Mouse (Mus musculus): ENCODE data around the gene Dpp8. TPM values are rescaled to one million over a fixed set of nuclear protein-coding genes. Genes with fewer than 3 reads are reported as not detected.
"Not testable (repeated sequence)": the region's sequence is repeated elsewhere in the genome, so short reads cannot be mapped to it uniquely, and the experiment has no call there.

Dpp8 gene
- total RNA-seq (2021): 10 to 100 TPM; 57.4 to 68.0 TPM

DNA sequence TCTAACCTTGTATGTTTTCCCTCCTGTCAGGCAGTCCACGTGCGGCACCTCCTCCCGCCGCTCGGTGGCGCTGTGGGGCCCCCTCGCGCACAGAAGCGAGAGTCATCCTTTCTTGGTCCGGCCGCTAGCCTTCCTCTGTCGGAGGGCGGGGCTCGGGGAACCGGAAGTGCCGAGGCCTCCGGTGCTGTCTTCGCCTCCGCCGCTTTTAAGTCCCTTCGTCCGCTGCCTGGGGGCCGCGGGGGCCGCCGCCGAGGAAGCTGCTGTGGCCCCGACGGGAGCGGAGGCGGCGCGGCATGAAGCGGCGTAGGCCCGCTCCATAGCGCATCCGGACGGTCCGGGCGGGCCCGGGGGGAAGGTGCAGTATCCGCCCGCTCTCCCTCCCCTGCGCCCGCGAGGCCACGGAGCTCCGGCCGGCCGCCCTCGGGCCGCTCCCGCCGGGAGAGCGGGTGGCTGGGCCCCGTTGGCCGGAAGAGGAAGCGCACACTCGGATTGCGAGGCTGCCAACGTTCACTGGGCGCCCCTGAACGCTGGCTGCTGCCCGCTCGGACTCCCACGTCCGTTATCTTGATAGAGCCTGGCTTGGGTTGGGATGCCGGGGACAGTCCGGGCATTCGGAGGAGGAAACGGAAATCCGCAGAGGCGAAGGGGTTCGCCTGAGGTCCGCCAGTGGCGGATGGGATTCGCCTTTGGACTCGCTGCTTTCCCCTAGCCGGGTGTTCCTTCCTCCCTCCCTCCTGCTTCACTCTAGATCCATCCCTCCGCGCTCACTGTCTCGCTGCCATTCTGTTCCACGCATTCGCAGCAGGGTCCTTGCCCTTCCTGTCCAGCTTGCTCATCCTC, at the start of gene Dpp8:
Gene Dpp8, plus strand, starts transcription at position 146 of the 840 bp plus-strand sequence.
- peak; percentile 85 for DNase-seq (ENCODE audit: low spot score)
- intact Hi-C loops (cut with DNase I): no loop called here

DNA sequence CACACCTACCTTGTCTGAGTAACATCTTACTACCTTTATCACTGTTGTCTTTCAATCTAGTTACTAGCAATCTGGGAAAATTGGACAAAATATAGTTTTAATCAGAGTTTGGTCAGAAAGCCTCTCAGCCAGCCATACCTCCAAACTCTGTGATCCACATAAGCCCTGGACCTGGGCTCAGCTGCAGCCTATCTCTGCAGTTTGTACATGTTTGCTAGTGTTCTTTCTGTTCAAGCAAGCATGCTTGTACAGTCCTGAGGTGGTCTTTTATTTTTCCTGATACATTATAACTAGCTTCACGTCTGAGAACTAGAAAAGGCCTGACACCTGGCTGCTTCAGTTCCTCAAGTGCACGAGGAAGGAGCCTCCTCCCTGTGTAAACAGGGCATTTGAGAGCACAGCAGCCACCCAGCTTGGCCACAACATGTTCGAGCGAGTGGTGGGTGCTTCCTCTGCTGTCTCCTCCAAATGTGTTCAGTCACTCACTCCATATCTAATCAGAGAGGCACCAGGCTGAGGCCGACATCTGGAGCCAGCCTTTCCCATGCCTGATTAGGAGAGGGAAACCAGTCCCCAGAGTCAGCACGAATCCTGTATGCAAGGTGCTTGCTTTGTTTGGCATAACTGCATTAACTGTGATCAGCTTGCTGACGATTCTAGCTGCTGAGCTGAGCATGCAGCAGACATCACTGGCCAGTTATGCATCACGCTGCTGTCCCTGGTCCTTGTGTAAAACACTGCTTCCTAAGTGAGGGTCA, 47.0 kb upstream of the Dpp8 start:
- no peak for DNase-seq (ENCODE audit: low spot score)
- intact Hi-C loops (cut with DNase I): no loop called here

DNA sequence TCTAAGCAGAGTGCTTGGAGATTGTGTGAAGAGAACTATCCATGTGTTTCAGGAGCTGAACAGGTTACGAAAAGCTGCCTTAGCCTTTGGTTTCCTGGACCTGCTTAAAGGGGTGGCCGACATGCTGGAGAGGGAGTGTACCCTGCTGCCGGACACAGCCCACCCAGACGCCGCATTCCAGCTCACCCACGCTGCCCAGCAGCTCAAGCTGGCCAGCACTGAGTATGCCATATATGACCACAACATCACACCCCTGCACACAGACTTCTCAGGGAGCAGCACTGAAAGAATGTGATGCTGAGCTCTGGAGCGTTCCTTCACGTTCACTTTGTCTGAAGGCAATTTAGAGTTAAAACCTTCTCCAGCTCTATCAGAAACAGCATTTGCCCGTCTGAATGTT, 46.4 kb upstream of the Dpp8 start:
- intact Hi-C loops (cut with DNase I): no loop called here

DNA sequence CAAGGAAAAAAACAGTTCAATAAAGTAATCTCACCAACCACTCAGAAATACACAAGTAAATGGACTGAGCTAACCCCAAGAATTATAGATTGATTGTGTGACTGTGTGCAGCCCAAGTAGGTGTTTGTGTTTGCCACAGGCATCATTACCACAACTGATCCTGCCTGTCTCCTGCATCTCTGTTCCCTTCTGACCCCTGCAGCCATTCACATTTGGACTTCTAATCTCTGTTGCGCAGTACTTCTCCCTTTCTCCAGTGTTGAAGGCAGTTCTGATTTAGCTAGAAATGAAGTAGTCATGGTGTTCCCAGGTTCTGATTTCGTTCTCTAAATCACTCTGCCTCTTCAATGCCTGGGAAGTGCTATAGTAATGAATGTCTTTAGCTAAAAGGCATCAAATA, 44.6 kb upstream of the Dpp8 start:
- intact Hi-C loops (cut with DNase I): no loop called here
- DNase-seq (ENCODE audit: low spot score): no peak

More for the DNA sequence above, 46.4 kb upstream of the Dpp8 start:
- DNase-seq (ENCODE audit: low spot score): no peak

DNA sequence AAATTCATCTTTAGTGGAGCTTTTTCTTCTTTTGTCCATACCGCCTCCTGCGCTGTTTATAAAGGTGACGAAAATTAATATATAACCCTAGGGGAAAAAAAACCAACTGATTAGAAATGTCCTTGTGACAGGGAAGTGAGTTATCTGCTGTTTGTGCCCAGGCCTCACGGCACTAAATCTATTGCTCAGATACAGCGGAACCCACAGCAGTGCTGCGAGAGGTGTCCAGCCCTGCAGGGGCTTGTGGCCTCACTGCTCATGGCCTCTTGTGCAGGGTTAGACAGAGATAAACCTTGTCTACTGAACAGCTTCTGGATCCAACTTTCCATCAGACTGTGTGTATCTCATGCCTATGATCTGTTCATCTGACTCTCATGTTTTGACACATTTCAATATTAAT, 43.8 kb upstream of the Dpp8 start:
- no peak for DNase-seq (ENCODE audit: low spot score)
- intact Hi-C loops (cut with DNase I): no loop called here

DNA sequence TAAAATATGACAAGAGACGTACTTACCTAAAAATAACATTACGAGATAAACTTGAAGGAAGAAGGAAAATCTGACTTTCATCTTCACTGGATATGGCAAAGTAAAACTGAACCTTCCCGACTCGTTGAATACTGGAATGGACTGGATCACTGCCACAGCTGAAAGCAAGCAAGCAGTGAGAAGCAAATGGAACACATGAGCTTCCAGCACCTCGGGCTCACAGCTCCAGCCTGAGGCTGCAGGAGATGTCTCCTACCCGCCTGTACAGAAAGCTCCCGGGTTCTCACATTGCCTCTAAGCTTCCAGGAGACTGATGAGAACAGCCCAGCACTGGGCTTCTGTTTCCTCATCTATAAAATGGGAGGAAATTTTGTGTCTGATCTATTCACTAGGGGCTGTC, 41.9 kb upstream of the Dpp8 start:
- DNase-seq (ENCODE audit: low spot score): no peak
- intact Hi-C loops (cut with DNase I): no loop called here

DNA sequence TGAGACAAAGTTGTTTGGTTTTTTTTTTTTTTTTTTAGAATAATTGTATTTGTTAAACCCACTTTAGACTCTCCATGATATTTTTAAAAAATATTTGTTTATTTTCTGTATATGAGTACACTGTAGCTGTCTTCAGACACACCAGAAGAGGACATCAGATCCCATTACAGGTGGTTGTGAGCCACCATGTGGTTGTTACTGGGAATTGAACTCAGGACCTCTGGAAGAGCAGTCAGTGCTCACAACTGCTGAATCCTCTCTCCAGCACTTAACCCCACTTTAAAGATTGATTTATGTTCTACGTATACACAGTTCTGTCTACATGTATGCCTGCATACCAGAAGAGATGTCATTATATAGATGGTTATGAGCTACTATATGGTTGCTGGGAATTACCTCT, 36.8 kb upstream of the Dpp8 start:
- DNase-seq (ENCODE audit: low spot score); intact Hi-C loops (cut with DNase I): not testable (repeated sequence)

DNA sequence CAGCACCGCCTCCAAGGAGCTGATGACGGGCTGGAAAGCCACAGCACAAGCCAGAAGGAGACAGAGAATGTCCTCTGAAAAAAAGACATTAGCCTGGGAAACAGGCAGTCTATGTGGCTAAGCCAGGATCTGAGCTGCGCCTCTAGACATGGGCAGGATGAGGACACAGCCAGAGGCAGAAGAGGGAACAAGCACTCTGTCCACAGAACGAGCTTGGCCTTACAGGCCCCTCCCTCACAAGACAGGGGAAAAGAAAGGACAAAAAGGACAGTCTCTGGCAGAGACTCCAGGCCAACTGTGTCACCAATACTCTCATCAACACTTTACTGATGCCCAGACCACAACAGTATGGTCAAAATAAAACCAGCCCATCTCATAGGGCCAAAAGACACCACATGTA, 30.7 kb upstream of the Dpp8 start:
- intact Hi-C loops (cut with DNase I): no loop called here
- no peak for DNase-seq (ENCODE audit: low spot score)

DNA sequence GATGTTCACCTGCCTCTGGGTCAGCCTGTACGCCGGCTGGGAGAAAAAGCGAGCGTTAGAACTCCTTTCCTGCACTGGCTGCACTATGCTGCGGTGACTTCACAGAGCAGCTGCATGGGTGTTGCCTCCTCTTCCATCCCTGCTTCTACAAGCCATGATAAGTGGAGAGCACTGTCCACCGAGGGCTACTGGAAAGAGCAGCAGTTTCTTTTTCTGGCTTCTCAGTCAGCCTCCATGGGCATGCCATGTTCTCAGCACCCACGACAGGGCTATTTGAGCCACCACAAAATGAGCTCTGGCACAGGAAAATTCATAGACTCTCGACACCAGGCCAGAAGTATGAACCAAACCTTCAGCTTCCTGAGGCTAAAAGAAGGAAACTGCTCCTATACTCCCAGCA, 26.5 kb upstream of the Dpp8 start:
- intact Hi-C loops (cut with DNase I): no loop called here
- DNase-seq (ENCODE audit: low spot score): no peak

DNA sequence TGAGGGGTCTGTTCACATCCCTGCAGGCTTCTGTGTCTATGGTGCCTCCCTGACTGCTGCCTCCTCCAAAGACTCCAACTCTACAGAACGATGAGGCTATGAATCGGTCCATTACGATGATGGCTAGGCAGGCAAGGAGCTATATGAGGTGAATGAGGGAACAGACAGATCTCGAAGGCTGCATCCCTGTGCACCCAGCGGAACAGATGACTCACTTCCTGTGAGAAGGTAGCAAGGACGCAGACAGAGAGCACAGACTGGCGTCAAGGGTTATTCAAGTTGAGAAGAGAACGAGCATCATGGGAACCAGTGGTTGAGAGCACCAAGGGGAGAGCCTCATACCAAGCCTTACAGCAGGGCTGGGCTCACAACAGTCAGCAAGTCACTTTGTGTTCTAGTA, 21.6 kb upstream of the Dpp8 start:
- DNase-seq (ENCODE audit: low spot score): no peak
- intact Hi-C loops (cut with DNase I): no loop called here

DNA sequence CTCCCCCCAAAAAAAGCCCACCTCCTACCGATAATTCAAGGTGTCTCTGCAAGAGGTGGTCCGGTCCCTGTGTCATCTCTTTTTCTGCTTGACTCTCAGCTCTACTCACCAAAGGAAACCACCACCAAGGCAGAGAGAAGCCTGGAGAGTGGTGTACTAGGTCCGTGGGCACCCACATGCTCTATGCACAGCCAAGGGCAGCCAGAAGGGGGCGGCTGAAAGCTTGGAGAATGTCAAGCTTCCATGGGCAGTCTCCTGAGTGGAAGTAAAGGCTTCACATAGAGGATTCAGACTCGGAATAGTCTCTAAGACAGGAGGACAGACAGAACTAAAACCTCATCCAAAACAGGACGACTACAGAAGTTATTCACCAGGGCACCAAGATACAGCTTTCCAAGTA, 20.9 kb upstream of the Dpp8 start:
- intact Hi-C loops (cut with DNase I): no loop called here
- DNase-seq (ENCODE audit: low spot score): no peak

DNA sequence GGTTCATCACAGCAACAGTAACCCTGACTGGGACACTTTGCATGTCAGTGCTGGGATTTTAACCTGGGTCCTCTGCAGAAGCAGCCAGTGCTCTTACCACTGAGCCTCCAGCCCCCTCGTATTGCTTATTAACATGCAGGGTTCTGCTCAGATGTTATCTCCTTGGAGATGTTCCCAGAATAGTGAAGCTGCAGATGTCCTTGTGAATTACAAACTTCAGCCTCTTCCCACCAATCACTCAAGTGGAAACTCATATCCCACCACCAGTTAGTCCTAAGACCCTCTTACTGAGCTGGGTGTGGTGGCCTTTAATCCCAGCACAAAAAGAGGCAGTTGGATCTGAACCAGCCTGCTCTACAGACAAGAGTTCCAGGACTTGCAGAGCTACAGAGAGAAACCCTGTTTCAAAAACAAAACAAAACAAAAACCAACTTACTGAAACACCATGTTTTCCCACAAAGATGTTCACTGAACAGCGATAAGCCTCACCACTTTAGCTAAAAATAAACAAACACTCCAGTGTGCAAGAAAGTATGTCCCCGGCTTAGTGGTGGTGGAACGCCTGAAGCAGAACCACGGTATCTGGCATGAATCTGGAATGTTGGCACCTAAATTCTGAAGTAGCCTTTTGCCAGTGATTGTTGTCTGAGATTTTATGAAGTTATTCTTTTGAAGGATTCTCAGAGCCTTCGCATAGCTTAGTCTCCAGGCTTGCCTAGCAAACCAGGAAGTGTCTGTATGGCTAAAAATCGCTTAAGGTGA, 16.6 kb upstream of the Dpp8 start:
- intact Hi-C loops (cut with DNase I): no loop called here
- DNase-seq (ENCODE audit: low spot score): no peak

DNA sequence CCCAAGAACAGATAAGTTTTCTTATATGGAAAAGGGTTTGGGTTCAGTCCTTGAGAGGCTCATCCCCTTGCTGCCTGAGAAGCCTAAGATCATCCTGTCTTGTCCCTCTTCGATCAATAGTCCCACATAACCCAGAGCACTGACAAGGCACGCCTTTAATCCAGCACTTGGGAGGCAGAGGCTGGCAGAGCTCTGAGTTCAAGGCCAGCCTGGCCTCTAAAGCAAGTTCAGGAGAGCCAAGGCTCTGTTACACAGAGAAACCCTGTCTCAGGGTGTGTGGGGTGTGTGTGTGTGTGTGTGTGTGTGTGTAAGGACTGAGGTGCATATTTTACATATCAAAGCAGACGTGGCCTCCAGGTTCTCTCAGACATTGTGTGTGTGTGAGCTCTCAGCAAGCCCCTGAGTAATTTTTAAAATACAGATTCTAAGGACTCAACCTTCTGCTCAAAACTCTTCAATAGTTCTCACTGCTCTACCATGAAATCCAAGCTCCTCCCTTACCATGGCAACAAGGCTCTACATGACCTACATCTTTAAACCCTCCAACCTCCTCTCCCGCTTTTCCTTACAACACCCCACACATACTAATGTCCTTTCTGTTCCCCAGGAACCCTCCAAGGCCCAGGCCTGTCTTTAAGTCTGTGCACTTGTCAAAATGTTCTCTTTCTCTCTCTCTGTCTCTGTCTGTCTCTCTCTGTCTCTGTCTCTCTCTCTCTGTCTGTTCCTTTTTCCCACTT, 15.8 kb upstream of the Dpp8 start:
- intact Hi-C loops (cut with DNase I): no loop called here
- DNase-seq (ENCODE audit: low spot score): no peak

DNA sequence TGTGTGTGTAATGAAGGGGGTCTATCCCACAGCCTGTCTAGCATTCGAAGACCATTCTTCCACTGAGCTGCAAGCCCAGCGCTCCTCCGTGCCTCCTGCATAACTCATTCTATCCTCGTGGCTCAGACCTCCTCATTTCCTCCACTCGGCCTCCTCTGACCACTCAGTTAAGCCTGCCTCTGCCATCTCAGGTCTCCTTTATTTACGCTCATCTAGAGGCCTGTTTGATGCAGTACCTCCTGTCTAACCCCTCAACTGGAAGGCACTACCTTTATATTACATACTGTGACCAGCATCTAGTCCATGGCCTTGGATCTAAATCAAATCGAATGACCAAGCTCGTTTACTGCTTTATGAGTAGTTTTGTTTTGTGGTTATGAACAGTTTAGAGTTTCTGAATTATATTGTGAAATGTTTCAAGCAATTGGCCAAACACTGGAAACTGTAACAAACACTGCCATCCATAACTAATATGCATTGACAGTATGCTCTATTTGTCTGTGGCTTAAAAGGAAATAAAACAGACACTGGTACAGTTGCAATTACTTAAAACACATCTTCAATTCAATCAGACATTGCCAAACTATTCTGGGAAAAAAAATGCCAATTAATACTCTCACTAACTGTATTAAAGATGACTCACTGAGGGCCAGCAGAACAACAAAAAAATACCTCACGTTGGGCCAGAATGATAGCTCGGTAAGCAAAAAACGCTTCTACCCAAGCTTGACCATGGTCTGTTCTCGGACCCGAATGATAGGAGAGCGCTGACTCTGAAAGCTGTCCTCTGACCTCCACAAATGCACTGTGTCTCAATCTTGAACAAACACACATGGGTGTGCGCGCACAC, 15.0 kb upstream of the Dpp8 start:
- intact Hi-C loops (cut with DNase I): no loop called here
- no peak for DNase-seq (ENCODE audit: low spot score)

DNA sequence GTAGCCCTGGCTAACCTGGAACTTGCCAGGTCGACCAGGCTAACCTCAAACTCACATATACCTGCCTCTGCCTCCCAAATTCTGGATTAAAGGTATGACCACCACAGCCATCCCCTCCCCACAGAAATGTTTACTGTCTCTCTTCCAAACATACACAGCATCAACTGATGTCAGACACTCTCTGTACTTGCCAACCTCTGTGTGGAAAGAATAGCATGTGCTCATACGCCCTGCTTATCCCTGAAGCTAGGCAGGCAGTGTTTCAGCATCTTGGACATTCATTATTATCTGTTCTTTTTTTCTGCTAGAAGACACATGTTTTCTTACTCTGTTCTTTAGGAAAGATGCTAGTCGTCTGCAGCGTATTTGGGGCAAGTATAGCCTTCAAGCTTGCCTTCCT, 14.3 kb upstream of the Dpp8 start:
- intact Hi-C loops (cut with DNase I): no loop called here
- DNase-seq (ENCODE audit: low spot score): no peak

DNA sequence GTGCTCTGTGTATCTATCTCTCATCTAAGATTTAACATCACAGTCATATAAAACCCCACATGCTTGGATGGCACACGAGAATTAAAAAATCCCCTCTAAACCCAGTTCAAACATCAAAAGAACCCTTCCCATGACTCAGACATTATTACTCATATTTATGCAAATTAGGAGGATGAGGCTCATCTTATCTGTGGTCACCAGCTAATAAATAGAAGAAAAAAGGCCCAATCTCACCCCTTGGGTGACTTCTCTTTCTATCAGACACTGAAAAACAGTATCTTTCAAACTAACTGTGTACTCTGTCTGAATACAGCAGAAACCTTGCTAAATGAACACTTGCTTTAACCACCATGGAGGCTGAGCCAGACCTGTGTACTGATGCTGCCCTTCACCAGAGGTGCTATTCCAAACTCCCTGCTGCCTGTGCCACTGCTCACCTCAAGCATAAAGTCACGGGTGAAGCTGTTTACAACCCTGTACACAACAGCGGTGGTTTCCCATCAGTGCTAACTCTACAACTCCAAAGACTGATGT, 13.6 kb upstream of the Dpp8 start:
- DNase-seq (ENCODE audit: low spot score): no peak
- intact Hi-C loops (cut with DNase I): no loop called here

DNA sequence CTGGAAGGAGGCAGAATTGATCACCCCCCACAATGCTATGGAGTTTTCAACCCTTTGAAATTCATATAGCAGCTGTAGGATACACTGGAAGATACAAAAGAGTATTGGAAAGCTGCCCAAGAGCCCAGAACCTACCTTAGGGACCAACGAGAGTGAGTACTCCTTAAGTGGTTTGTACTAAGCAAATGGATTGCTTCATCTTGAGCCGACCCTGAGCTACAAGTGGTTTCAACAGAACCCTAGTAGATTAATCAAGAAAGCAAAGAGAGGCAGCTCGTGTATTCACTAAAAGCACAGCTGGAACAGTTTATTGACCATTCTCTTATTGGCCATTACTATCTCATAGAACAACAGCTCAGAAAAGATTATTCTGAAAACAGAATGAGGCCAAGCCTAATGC, 13.1 kb upstream of the Dpp8 start:
- no peak for DNase-seq (ENCODE audit: low spot score)
- intact Hi-C loops (cut with DNase I): no loop called here

DNA sequence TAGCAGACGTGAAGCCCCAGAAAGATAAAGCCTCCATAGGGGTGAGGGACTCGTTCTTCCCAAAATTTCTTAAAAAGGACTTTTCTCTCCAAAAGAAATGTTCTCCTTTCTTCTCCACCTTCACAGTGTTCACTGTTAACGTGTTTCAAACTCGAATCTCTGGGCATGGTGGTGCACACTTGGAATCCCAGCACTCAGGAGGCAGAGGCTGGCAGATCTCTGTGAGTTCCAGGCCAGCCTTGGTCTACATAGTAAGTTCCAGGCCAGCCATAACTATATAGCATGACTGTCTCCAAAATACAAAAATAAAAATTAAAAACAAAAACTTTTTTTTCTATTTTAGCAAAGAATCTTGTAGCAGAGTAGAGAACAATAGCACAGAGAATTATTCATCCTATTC, 12.1 kb upstream of the Dpp8 start:
- DNase-seq (ENCODE audit: low spot score): no peak
- intact Hi-C loops (cut with DNase I): no loop called here

Measured in heart, postnatal 25 days (tissue).